Mouse (Mus musculus): ENCODE measurements around the gene Unkl.

Gene Unkl

GRCm38 (mm10) chr17:25188150-25189031 lies at the start of gene Unkl:
Unkl (plus strand) TSS chr17:25188397.
- peak; percentile 65 to 75 for DNase-seq

GRCm38 (mm10) chr17:25138803-25139202 lies 49.4 kb upstream of the Unkl start:
- DNase-seq = no peak

GRCm38 (mm10) chr17:25139960-25140359 lies 48.2 kb upstream of the Unkl start:
- DNase-seq = no peak

- DNase-seq = no peak
Measured at GRCm38 (mm10) chr17:25162161-25162560, 26.0 kb upstream of the Unkl start, which contains the start of gene Ccdc154. Ccdc154 (plus strand) TSS chr17:25162461.

GRCm38 (mm10) chr17:25163387-25163786 lies 24.8 kb upstream of the Unkl start:
- DNase-seq = no peak

GRCm38 (mm10) chr17:25164770-25165169 lies 23.4 kb upstream of the Unkl start:
- no peak for DNase-seq

GRCm38 (mm10) chr17:25165970-25166671 lies 22.1 kb upstream of the Unkl start:
- DNase-seq = no peak

- no peak for DNase-seq
Measured at GRCm38 (mm10) chr17:25169706-25170105, 18.5 kb upstream of the Unkl start.

GRCm38 (mm10) chr17:25172558-25172957 lies 15.6 kb upstream of the Unkl start:
- DNase-seq = no peak

GRCm38 (mm10) chr17:25175411-25175810 lies 12.8 kb upstream of the Unkl start, which contains the start of gene Gm38655:
Gm38655 (minus strand) TSS chr17:25175471.
- DNase-seq = no peak

- no peak for DNase-seq
Measured at GRCm38 (mm10) chr17:25183232-25183631, 5.0 kb upstream of the Unkl start.

- peak; percentile 92 to 96 for DNase-seq
Measured at GRCm38 (mm10) chr17:25184129-25184691, 4.0 kb upstream of the Unkl start, which contains the start of gene BC003965. BC003965 (plus strand) TSS chr17:25184554.

- DNase-seq = no peak
Measured at GRCm38 (mm10) chr17:25184961-25185360, 3.2 kb upstream of the Unkl start.

- no peak for DNase-seq
Measured at GRCm38 (mm10) chr17:25187784-25188149, 430 bp upstream of the Unkl start.

- no peak for DNase-seq
Measured at GRCm38 (mm10) chr17:25189091-25189490, 894 bp downstream of the Unkl start.

- DNase-seq = no peak
Measured at GRCm38 (mm10) chr17:25202401-25202800, 14.2 kb downstream of the Unkl start.

- DNase-seq = no peak
Measured at GRCm38 (mm10) chr17:25210006-25210405, 21.8 kb downstream of the Unkl start.

- DNase-seq = no peak
Measured at GRCm38 (mm10) chr17:25210680-25211466, 22.7 kb downstream of the Unkl start.

- DNase-seq = no peak
Measured at GRCm38 (mm10) chr17:25211705-25212104, 23.5 kb downstream of the Unkl start.

GRCm38 (mm10) chr17:25215431-25215830 lies 27.2 kb downstream of the Unkl start:
- no peak for DNase-seq

GRCm38 (mm10) chr17:25218967-25219366 lies 30.8 kb downstream of the Unkl start:
- DNase-seq = no peak

- DNase-seq = no peak
Measured at GRCm38 (mm10) chr17:25219492-25220295, 31.5 kb downstream of the Unkl start.
